Mouse (Mus musculus) limb, embryonic 15.5 days (tissue): ENCODE data around the gene AU022252. TPM values are rescaled to one million over a fixed set of nuclear protein-coding genes. Genes with fewer than 3 reads are reported as not detected.

Experiments
- ATAC-seq: fragments of 200-750 bp; cut with Nextera tagmentation; 2 replicates; pipeline ENCODE4 v1.8.0; 2017; ENCODE audit warnings: low read depth, moderate TSS enrichment; ENCODE audit not compliant: insufficient number of reproducible peaks, low FRiP score, low TSS enrichment
- H3K27ac ChIP-seq: fragments of 300-500 bp; sonication (generic); 2 replicates; pipeline ENCODE4 v1.5.1; 2015; ENCODE audit warnings: moderate library complexity, mild to moderate bottlenecking, inconsistent platforms
- H3K27me3 ChIP-seq: fragments of 300-500 bp; sonication (generic); 2 replicates; pipeline ENCODE4 v1.6.1; 2015; ENCODE audit warnings: inconsistent platforms
- H3K36me3 ChIP-seq: fragments of 300-500 bp; sonication (generic); 2 replicates; pipeline ENCODE4 v1.6.1; 2015; ENCODE audit warnings: inconsistent platforms
- H3K4me1 ChIP-seq: fragments of 300-500 bp; sonication (generic); 2 replicates; pipeline ENCODE4 v1.6.1; 2015; ENCODE audit warnings: inconsistent platforms
- H3K4me2 ChIP-seq: fragments of 300-500 bp; sonication (generic); 2 replicates; pipeline ENCODE4 v1.6.1; 2015; ENCODE audit warnings: mild to moderate bottlenecking, inconsistent platforms
- H3K4me3 ChIP-seq: fragments of 300-500 bp; sonication (generic); 2 replicates; pipeline ENCODE4 v1.5.1; 2015; ENCODE audit warnings: mild to moderate bottlenecking, inconsistent platforms
- H3K9ac ChIP-seq: fragments of 300-500 bp; sonication (generic); 2 replicates; pipeline ENCODE4 v1.6.1; 2015; ENCODE audit warnings: inconsistent platforms
- H3K9me3 ChIP-seq: fragments of 300-500 bp; sonication (generic); 2 replicates; pipeline ENCODE4 v1.6.1; 2016; ENCODE audit warnings: inconsistent platforms
- WGBS: fragments of 180-500 bp; shearing (Covaris S2); methylation state at CpG from one replicate; pipeline ENCODE4 v1.1.7; 2015; 5-methylcytosine and 5-hydroxymethylcytosine counted together
- polyA plus RNA-seq: library from polyadenylated mRNA; unstranded; fragments of >200 nt; fragmentation: Nextera tagmentation; extraction: Ambion mirVana; gene quantifications from 2 replicates; pipeline ENCODE4 v1.2.1, GENCODE M21; 2015

The AU022252 gene
- polyA plus RNA-seq, 1 experiment from 2014 or later, result 35.4 TPM

GRCm38 (mm10) chr4:119195582-119196320, 36.8 kb downstream of the AU022252 start:
- Histone ChIP-seq H3K9me3 (no peaks in the 10 kb centered on the region), H3K4me1 (peaks cover 25% of the 10 kb centered on the region), H3K36me3 (peaks cover 17% of the 10 kb centered on the region), H3K27ac (peak overlapping the region; percentile 88), H3K4me2 (peak overlapping the region; percentile 66), H3K27me3 (no peaks in the 10 kb centered on the region), H3K9ac (peak overlapping the region; percentile 76), H3K4me3 (peak overlapping the region; percentile 80)
- ATAC-seq, result no peak
- 8% methylated on average over 18 of the region's 18 CpGs for WGBS

GRCm38 (mm10) chr4:119194909-119195581, 37.5 kb downstream of the AU022252 start, which contains the start of gene Svbp:
TSS of gene Svbp (plus strand) at chr4:119195306.
- WGBS, result under 1% methylated on average over 37 of the region's 47 CpGs
- peak; percentile 94 for ATAC-seq

GRCm38 (mm10) chr4:119192757-119193156, 39.8 kb downstream of the AU022252 start:
- 86% methylated on average over 4 of the region's 4 CpGs for WGBS
- ATAC-seq, result no peak
- H3K9ac ChIP-seq, result no peak overlapping the region
- no peak overlapping the region for H3K4me3 ChIP-seq
- H3K27me3 ChIP-seq, result no peaks in the 10 kb centered on the region
- H3K36me3 ChIP-seq, result peaks cover 6% of the 10 kb centered on the region; the same call in 1 of the 2 replicates
- H3K27ac ChIP-seq, result no peak overlapping the region
- H3K4me1 ChIP-seq, result peaks cover 17% of the 10 kb centered on the region
- no peaks in the 10 kb centered on the region for H3K9me3 ChIP-seq
- H3K4me2 ChIP-seq, result no peak overlapping the region

More at GRCm38 (mm10) chr4:119194909-119195581, 37.5 kb downstream of the AU022252 start, which contains the start of gene Svbp:
- peaks cover 15% of the 10 kb centered on the region for H3K36me3 ChIP-seq
- peak within 1 kb of the TSS; percentile 76 for H3K9ac ChIP-seq
- no peaks in the 10 kb centered on the region for H3K9me3 ChIP-seq
- peak within 1 kb of the TSS; percentile 66 for H3K4me2 ChIP-seq
- H3K27ac ChIP-seq, result peak within 1 kb of the TSS; percentile 88
- H3K4me1 ChIP-seq, result peaks cover 25% of the 10 kb centered on the region
- peak within 1 kb of the TSS; percentile 80 for H3K4me3 ChIP-seq
- H3K27me3 ChIP-seq, result no peaks in the 10 kb centered on the region

- ATAC-seq, result no peak
- Histone ChIP-seq H3K4me1 (peaks cover 3% of the 10 kb centered on the region), H3K4me3 (no peak overlapping the region), H3K9ac (no peak overlapping the region), H3K27me3 (no peaks in the 10 kb centered on the region), H3K9me3 (no peaks in the 10 kb centered on the region), H3K36me3 (no peaks in the 10 kb centered on the region), H3K27ac (no peak overlapping the region), H3K4me2 (no peak overlapping the region)
- WGBS, result 52% methylated on average over 3 of the region's 3 CpGs
Measured at GRCm38 (mm10) chr4:119191273-119191672, 41.2 kb downstream of the AU022252 start.

GRCm38 (mm10) chr4:119190618-119191017, 41.9 kb downstream of the AU022252 start:
- Histone ChIP-seq H3K9ac (no peak overlapping the region), H3K27me3 (no peaks in the 10 kb centered on the region), H3K4me2 (no peak overlapping the region), H3K4me1 (no peaks in the 10 kb centered on the region), H3K9me3 (no peaks in the 10 kb centered on the region), H3K36me3 (no peaks in the 10 kb centered on the region), H3K27ac (no peak overlapping the region), H3K4me3 (no peak overlapping the region)
- ATAC-seq, result no peak
- 82% methylated on average over 8 of the region's 8 CpGs for WGBS

GRCm38 (mm10) chr4:119189864-119190263, 42.6 kb downstream of the AU022252 start, which contains the start of gene Ermap:
TSS of gene Ermap (minus strand) at chr4:119190011.
- Histone ChIP-seq H3K9ac (no peak within 1 kb of the TSS), H3K27me3 (no peaks in the 10 kb centered on the region), H3K4me2 (no peak within 1 kb of the TSS), H3K36me3 (no peaks in the 10 kb centered on the region), H3K27ac (no peak within 1 kb of the TSS), H3K4me1 (no peaks in the 10 kb centered on the region), H3K9me3 (no peaks in the 10 kb centered on the region), H3K4me3 (no peak within 1 kb of the TSS)
- 76% methylated on average over 6 of the region's 6 CpGs for WGBS
- no peak for ATAC-seq

- ATAC-seq, result no peak
- WGBS, result 79% methylated on average over 6 of the region's 6 CpGs
Measured at GRCm38 (mm10) chr4:119189392-119189791, 43.1 kb downstream of the AU022252 start.

GRCm38 (mm10) chr4:119188060-119188785, 44.3 kb downstream of the AU022252 start:
- 55% methylated on average over 11 of the region's 11 CpGs for WGBS
- H3K36me3 ChIP-seq, result no peaks in the 10 kb centered on the region
- no peak overlapping the region for H3K4me2 ChIP-seq
- ATAC-seq, result no peak
- no peaks in the 10 kb centered on the region for H3K4me1 ChIP-seq
- no peak overlapping the region for H3K27ac ChIP-seq
- H3K9ac ChIP-seq, result no peak overlapping the region
- H3K27me3 ChIP-seq, result no peaks in the 10 kb centered on the region
- no peak overlapping the region for H3K4me3 ChIP-seq
- no peaks in the 10 kb centered on the region for H3K9me3 ChIP-seq

More at GRCm38 (mm10) chr4:119189392-119189791, 43.1 kb downstream of the AU022252 start:
- no peaks in the 10 kb centered on the region for H3K9me3 ChIP-seq
- no peak overlapping the region for H3K27ac ChIP-seq
- H3K4me1 ChIP-seq, result no peaks in the 10 kb centered on the region
- H3K4me3 ChIP-seq, result no peak overlapping the region
- no peak overlapping the region for H3K4me2 ChIP-seq
- no peaks in the 10 kb centered on the region for H3K27me3 ChIP-seq
- no peaks in the 10 kb centered on the region for H3K36me3 ChIP-seq
- H3K9ac ChIP-seq, result no peak overlapping the region

GRCm38 (mm10) chr4:119185771-119186170, 46.7 kb downstream of the AU022252 start:
- 66% methylated on average over 4 of the region's 4 CpGs for WGBS
- H3K27me3 ChIP-seq, result no peaks in the 10 kb centered on the region
- H3K4me2 ChIP-seq, result no peak overlapping the region
- H3K9ac ChIP-seq, result no peak overlapping the region
- no peaks in the 10 kb centered on the region for H3K36me3 ChIP-seq
- no peaks in the 10 kb centered on the region for H3K9me3 ChIP-seq
- ATAC-seq, result no peak
- H3K4me1 ChIP-seq, result no peaks in the 10 kb centered on the region
- H3K27ac ChIP-seq, result no peak overlapping the region
- H3K4me3 ChIP-seq, result no peak overlapping the region

GRCm38 (mm10) chr4:119183525-119183924, 49.0 kb downstream of the AU022252 start:
- Histone ChIP-seq H3K27me3 (no peaks in the 10 kb centered on the region), H3K9me3 (no peaks in the 10 kb centered on the region), H3K36me3 (no peaks in the 10 kb centered on the region), H3K4me2 (no peak overlapping the region), H3K4me1 (no peaks in the 10 kb centered on the region), H3K27ac (no peak overlapping the region), H3K4me3 (no peak overlapping the region), H3K9ac (no peak overlapping the region)
- ATAC-seq, result no peak
- WGBS, result 58% methylated on average over 1 of the region's 1 CpGs

- Histone ChIP-seq H3K9ac (no peak overlapping the region), H3K4me2 (no peak overlapping the region), H3K27me3 (no peaks in the 10 kb centered on the region), H3K4me3 (no peak overlapping the region), H3K4me1 (no peaks in the 10 kb centered on the region), H3K27ac (0 out of 2 replicates have a peak overlapping the region, but pooled peaks have one; percentile 22), H3K36me3 (no peaks in the 10 kb centered on the region), H3K9me3 (no peaks in the 10 kb centered on the region)
- WGBS, result 79% methylated on average over 9 of the region's 9 CpGs
- ATAC-seq, result no peak
Measured at GRCm38 (mm10) chr4:119181456-119181855, 51.1 kb downstream of the AU022252 start.
